Mouse (Mus musculus): Measurements from ENCODE around the gene Zbtb39. TPM values are rescaled to one million over a fixed set of nuclear protein-coding genes. Genes with fewer than 3 reads are reported as not detected.

Zbtb39 gene
- polyA plus RNA-seq, 1 experiment from 2014 or later: 0.75 TPM

- WGBS (ENCODE audit: insufficient replicate concordance): 35% methylated on average over 4 of the region's 4 CpGs
- no peak for ATAC-seq (ENCODE audit: low read depth)
- Histone ChIP-seq H3K27ac (peak overlapping the region; percentile 15; the same call in 1 of the 2 replicates), H3K36me3 (peaks cover 7% of the 10 kb centered on the region), H3K4me1 (replicated peaks) (peaks cover 90% of the 10 kb centered on the region), H3K27me3 (no peaks in the 10 kb centered on the region), H3K4me2 (no peak overlapping the region), H3K9me3 (replicated peaks) (no peaks in the 10 kb centered on the region), H3K4me3 (replicated peaks) (no peak overlapping the region), H3K9ac (no peak overlapping the region)
- no peak for DNase-seq
These were observed 2.4 kb upstream of the Zbtb39 start for GRCm38 (mm10) chr10:127736916-127737315.

DNA sequence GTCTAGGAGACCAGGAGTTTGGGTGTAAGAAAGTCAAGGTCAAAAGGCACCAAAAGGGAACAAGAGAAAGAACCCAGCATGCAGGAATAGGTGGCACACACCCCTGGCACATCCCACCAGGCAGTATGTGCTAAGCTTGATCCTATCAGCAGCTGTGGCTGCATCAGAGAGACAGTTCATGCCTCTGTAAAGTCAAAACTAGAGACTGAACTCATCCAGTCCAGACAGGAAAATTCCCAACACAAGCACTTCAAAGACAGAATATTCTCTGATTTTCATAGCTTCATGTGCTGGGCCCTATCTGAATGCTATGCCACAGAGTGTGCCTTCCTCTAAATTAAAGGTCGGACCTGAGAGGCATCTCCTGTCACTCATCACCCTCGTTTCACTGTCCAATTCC, 1.8 kb upstream of the Zbtb39 start:
- ATAC-seq (ENCODE audit: low read depth): no peak
- H3K9me3 ChIP-seq (replicated peaks): no peaks in the 10 kb centered on the region
- H3K4me1 ChIP-seq (replicated peaks): peaks cover 83% of the 10 kb centered on the region
- no peak for DNase-seq
- WGBS (ENCODE audit: insufficient replicate concordance): 11% methylated on average over 2 of the region's 2 CpGs
- no peaks in the 10 kb centered on the region for H3K27me3 ChIP-seq
- H3K4me2 ChIP-seq: no peak overlapping the region
- H3K36me3 ChIP-seq: peaks cover 14% of the 10 kb centered on the region
- H3K4me3 ChIP-seq (replicated peaks): no peak overlapping the region
- H3K27ac ChIP-seq: 0 out of 2 replicates have a peak overlapping the region, but pooled peaks have one; percentile 15
- H3K9ac ChIP-seq: no peak overlapping the region

- Histone ChIP-seq H3K36me3 (peaks cover 21% of the 10 kb centered on the region), H3K4me3 (replicated peaks) (peak overlapping the region; percentile 83), H3K9ac (peak overlapping the region; percentile 90), H3K9me3 (replicated peaks) (no peaks in the 10 kb centered on the region), H3K27me3 (no peaks in the 10 kb centered on the region), H3K4me1 (replicated peaks) (peaks cover 76% of the 10 kb centered on the region), H3K27ac (peak overlapping the region; percentile 77), H3K4me2 (peak overlapping the region; percentile 84)
- 22% methylated on average over 13 of the region's 13 CpGs for WGBS (ENCODE audit: insufficient replicate concordance)
- DNase-seq (no peak), ATAC-seq (ENCODE audit: low read depth) (peak; percentile 42)
These were observed 1.0 kb upstream of the Zbtb39 start for GRCm38 (mm10) chr10:127738151-127738882.

- no peak for DNase-seq
- no peaks in the 10 kb centered on the region for H3K9me3 ChIP-seq (replicated peaks)
- H3K4me3 ChIP-seq (replicated peaks): peak overlapping the region; percentile 83
- H3K4me1 ChIP-seq (replicated peaks): peaks cover 67% of the 10 kb centered on the region
- peak overlapping the region; percentile 90 for H3K9ac ChIP-seq
- H3K27ac ChIP-seq: peak overlapping the region; percentile 73
- WGBS (ENCODE audit: insufficient replicate concordance): under 1% methylated on average over 53 of the region's 55 CpGs
- ATAC-seq (ENCODE audit: low read depth): peak; percentile 43
- peaks cover 35% of the 10 kb centered on the region for H3K36me3 ChIP-seq
- H3K4me2 ChIP-seq: peak overlapping the region; percentile 84
- no peaks in the 10 kb centered on the region for H3K27me3 ChIP-seq
These were observed 373 bp downstream of the Zbtb39 start for GRCm38 (mm10) chr10:127739661-127740161.

GRCm38 (mm10) chr10:127744661-127745060, 5.3 kb downstream of the Zbtb39 start:
- no peak overlapping the region for H3K9ac ChIP-seq
- 66% methylated on average over 5 of the region's 5 CpGs for whole genome bisulfite sequencing (ENCODE audit: insufficient replicate concordance)
- H3K36me3 ChIP-seq: peaks cover 64% of the 10 kb centered on the region
- DNase-seq (no peak), ATAC-seq (ENCODE audit: low read depth) (no peak)
- H3K27me3 ChIP-seq: no peaks in the 10 kb centered on the region
- H3K4me2 ChIP-seq: no peak overlapping the region
- H3K9me3 ChIP-seq (replicated peaks): no peaks in the 10 kb centered on the region
- no peak overlapping the region for H3K27ac ChIP-seq
- H3K4me3 ChIP-seq (replicated peaks): no peak overlapping the region
- H3K4me1 ChIP-seq (replicated peaks): peaks cover 47% of the 10 kb centered on the region

- WGBS (ENCODE audit: insufficient replicate concordance): 69% methylated on average over 5 of the region's 5 CpGs
- Histone ChIP-seq H3K4me2 (no peak overlapping the region), H3K4me3 (replicated peaks) (no peak overlapping the region), H3K36me3 (peaks cover 64% of the 10 kb centered on the region), H3K27ac (no peak overlapping the region), H3K9ac (no peak overlapping the region), H3K9me3 (replicated peaks) (no peaks in the 10 kb centered on the region), H3K4me1 (replicated peaks) (peaks cover 40% of the 10 kb centered on the region), H3K27me3 (no peaks in the 10 kb centered on the region)
- DNase-seq (no peak), ATAC-seq (ENCODE audit: low read depth) (no peak)
These were observed 6.5 kb downstream of the Zbtb39 start for GRCm38 (mm10) chr10:127745886-127746285.

- Histone ChIP-seq H3K9ac (no peak overlapping the region), H3K27ac (peak overlapping the region; percentile 69; the same call in 1 of the 2 replicates), H3K9me3 (replicated peaks) (no peaks in the 10 kb centered on the region), H3K4me1 (replicated peaks) (peaks cover 37% of the 10 kb centered on the region), H3K4me2 (no peak overlapping the region), H3K27me3 (no peaks in the 10 kb centered on the region), H3K36me3 (peaks cover 53% of the 10 kb centered on the region), H3K4me3 (replicated peaks) (no peak overlapping the region)
- DNase-seq (no peak), ATAC-seq (ENCODE audit: low read depth) (no peak)
- WGBS (ENCODE audit: insufficient replicate concordance): 84% methylated on average over 8 of the region's 8 CpGs
These were observed 7.9 kb downstream of the Zbtb39 start for GRCm38 (mm10) chr10:127747254-127747653.

DNA sequence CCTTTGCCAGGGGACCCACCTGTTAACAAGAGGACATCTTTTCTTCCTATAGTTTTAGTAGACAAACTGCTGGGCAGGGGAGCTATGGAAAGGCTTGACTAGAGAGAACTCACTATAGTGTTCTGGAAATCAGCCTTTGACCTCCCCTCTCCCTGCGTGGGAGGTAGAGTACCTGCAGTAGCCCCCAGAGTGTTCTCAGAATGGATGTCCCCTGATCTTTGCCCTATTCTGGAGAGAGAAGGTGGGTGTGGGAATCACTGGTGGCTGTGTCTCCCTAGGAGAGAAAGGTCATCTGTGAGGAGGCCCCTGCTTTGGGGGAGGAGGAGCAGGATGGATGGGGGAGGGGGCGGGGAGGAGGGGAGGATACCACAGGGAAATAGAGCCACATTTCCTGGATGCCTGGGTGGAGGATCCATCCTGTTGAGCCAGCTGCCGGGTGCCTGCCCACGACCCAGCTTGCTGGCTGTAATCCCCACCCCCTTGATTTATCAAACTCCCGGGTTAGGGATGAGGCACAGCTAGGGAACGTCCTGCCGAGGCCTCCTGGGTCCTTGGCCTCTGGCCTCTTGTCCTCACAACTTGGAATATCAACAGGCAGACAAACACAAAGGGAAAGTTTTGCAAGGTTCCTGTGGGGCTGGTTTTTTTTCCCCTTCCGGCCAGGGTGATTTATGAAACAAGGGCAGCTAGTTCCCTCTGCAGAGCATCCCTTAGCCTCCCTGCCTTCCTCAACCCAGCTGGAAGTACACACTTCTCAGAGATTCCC, 9.7 kb downstream of the Zbtb39 start:
- DNase-seq (no peak), ATAC-seq (ENCODE audit: low read depth) (peak; percentile 64)
- H3K4me3 ChIP-seq (replicated peaks): peak overlapping the region; percentile 27
- H3K4me2 ChIP-seq: peak overlapping the region; percentile 28
- peak overlapping the region; percentile 69 for H3K27ac ChIP-seq
- H3K27me3 ChIP-seq: no peaks in the 10 kb centered on the region
- H3K9ac ChIP-seq: no peak overlapping the region
- 27% methylated on average over 8 of the region's 8 CpGs for WGBS (ENCODE audit: insufficient replicate concordance)
- peaks cover 35% of the 10 kb centered on the region for H3K36me3 ChIP-seq
- H3K9me3 ChIP-seq (replicated peaks): no peaks in the 10 kb centered on the region
- H3K4me1 ChIP-seq (replicated peaks): peaks cover 44% of the 10 kb centered on the region

DNA sequence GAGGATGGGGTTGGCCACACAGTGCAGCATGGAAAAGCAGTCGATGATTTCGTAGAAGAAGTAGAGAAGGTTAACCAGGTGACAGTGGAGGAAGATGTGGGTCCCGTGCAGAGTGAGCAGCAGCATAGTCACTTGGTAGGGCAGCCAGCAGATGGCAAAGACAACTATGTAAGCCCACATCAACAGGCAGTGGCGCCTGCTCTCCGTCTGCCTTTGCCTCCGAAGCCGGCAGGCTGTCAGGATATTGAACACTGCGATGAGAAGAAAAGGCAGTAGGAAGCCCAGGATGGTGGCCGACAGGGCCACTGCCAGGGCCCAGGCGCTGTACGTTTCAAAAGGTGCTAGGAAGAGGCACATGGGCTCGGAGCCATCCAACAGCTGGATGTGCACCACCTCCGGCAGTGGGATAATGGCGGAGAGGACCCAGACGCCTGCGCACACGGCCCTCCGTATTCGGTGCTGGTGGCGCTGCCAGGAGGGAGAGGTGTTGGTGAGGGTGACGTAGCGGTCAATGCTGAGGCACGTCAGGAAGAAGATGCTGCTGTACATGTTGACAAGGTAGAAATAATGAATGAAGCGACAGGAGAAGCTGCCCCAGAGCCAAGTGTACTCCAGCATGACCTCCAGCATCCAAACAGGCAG, 10.9 kb downstream of the Zbtb39 start:
- Histone ChIP-seq H3K4me2 (peak overlapping the region; percentile 28), H3K36me3 (peaks cover 24% of the 10 kb centered on the region), H3K4me3 (replicated peaks) (peak overlapping the region; percentile 27), H3K9ac (peak overlapping the region; percentile 4), H3K4me1 (replicated peaks) (peaks cover 51% of the 10 kb centered on the region), H3K27ac (peak overlapping the region; percentile 69), H3K9me3 (replicated peaks) (no peaks in the 10 kb centered on the region), H3K27me3 (no peaks in the 10 kb centered on the region)
- 55% methylated on average over 24 of the region's 24 CpGs for WGBS (ENCODE audit: insufficient replicate concordance)
- ATAC-seq (ENCODE audit: low read depth) (no peak), DNase-seq (no peak)

GRCm38 (mm10) chr10:127751548-127751947, 12.2 kb downstream of the Zbtb39 start, which contains the start of gene Gpr182:
Gene Gpr182 (minus strand): TSS chr10:127751732.
- Histone ChIP-seq H3K4me1 (replicated peaks) (peaks cover 56% of the 10 kb centered on the region), H3K36me3 (peaks cover 15% of the 10 kb centered on the region)

More at GRCm38 (mm10) chr10:127751548-127751947, 12.2 kb downstream of the Zbtb39 start, which contains the start of gene Gpr182:
- ATAC-seq (ENCODE audit: low read depth) (peak; percentile 34), DNase-seq (no peak)
- 29% methylated on average over 8 of the region's 8 CpGs for WGBS (ENCODE audit: insufficient replicate concordance)
- Histone ChIP-seq H3K9me3 (replicated peaks) (no peaks in the 10 kb centered on the region), H3K9ac (peak within 1 kb of the TSS; percentile 4; the same call in 1 of the 2 replicates), H3K4me2 (peak within 1 kb of the TSS; percentile 28), H3K4me3 (replicated peaks) (peak within 1 kb of the TSS; percentile 27), H3K27ac (peak within 1 kb of the TSS; percentile 50), H3K27me3 (no peaks in the 10 kb centered on the region)
